Mouse (Mus musculus) testis, adult 2 months (tissue): ENCODE measurements around the gene Bckdhb. TPM values are rescaled to one million over a fixed set of nuclear protein-coding genes. Genes with fewer than 3 reads are reported as not detected.
"Not testable (repeated sequence)": the region's sequence is repeated elsewhere in the genome, so short reads cannot be mapped to it uniquely, and the experiment has no call there.

Experiments used
- H3K27ac ChIP-seq: fragments of 200-500 bp; 2 replicates; pipeline ENCODE4 v1.5.1; 2012; ENCODE audit warnings: low read depth, low read length; ENCODE audit not compliant: control insufficient read depth, insufficient read depth
- H3K27me3 ChIP-seq: fragments of 200-500 bp; 2 replicates; pipeline ENCODE4 v1.6.1; 2012; ENCODE audit warnings: mild to moderate bottlenecking, low read length, moderate library complexity; ENCODE audit not compliant: control insufficient read depth, insufficient read depth
- H3K36me3 ChIP-seq: fragments of 200-500 bp; 2 replicates; pipeline ENCODE4 v1.6.1; 2012; ENCODE audit warnings: mild to moderate bottlenecking, low read length; ENCODE audit not compliant: control insufficient read depth, insufficient read depth
- H3K4me1 ChIP-seq: fragments of 200-500 bp; 2 replicates; pipeline ENCODE4 v1.6.1; 2012; ENCODE audit warnings: low read length; ENCODE audit not compliant: control insufficient read depth, insufficient read depth
- H3K4me3 ChIP-seq: fragments of 200-500 bp; 2 replicates; pipeline ENCODE4 v1.5.1; 2012; ENCODE audit warnings: low read depth, mild to moderate bottlenecking, low read length, moderate library complexity, mixed read lengths; ENCODE audit not compliant: control insufficient read depth
- CTCF ChIP-seq: fragments of 200-500 bp; IDR thresholded peaks from 2 replicates; pipeline ENCODE4 v1.5.1; 2012; ENCODE audit warnings: low read depth, mild to moderate bottlenecking, inconsistent platforms, low read length, moderate library complexity; ENCODE audit not compliant: control insufficient read depth, insufficient read depth, insufficient replicate concordance
- POLR2A ChIP-seq: fragments of 200-500 bp; IDR thresholded peaks from 2 replicates; pipeline ENCODE4 v1.6.1; 2012; ENCODE audit warnings: low read depth, mild to moderate bottlenecking, inconsistent platforms, low read length, moderate library complexity; ENCODE audit not compliant: control insufficient read depth
- polyA plus RNA-seq: library from polyadenylated mRNA; depleted of rRNA; stranded (reverse); fragments of >200 nt; gene quantifications from 2 replicates; pipeline ENCODE4 v1.2.3, GENCODE M21; 2012

Bckdhb gene
- polyA plus RNA-seq, 1 experiment, result 4.6 TPM

GRCm38 (mm10) chr9:83907017-83907416 lies 17.9 kb upstream of the Bckdhb start:
- no peaks in the 10 kb centered on the region for H3K36me3 ChIP-seq

GRCm38 (mm10) chr9:83909836-83910235 lies 15.1 kb upstream of the Bckdhb start:
- H3K27me3 ChIP-seq, result no peaks in the 10 kb centered on the region
- no peak overlapping the region for H3K27ac ChIP-seq
- H3K4me3 ChIP-seq, result no peak overlapping the region
- H3K4me1 ChIP-seq, result no peaks in the 10 kb centered on the region
- TF ChIP-seq CTCF (no peak), POLR2A (no peak)
- no peaks in the 10 kb centered on the region for H3K36me3 ChIP-seq

More at GRCm38 (mm10) chr9:83907017-83907416, 17.9 kb upstream of the Bckdhb start:
- no peaks in the 10 kb centered on the region for H3K4me1 ChIP-seq
- no peak for TF ChIP-seq POLR2A
- TF ChIP-seq CTCF, result no peak
- no peaks in the 10 kb centered on the region for H3K27me3 ChIP-seq
- H3K27ac ChIP-seq, result no peak overlapping the region
- H3K4me3 ChIP-seq, result no peak overlapping the region

- H3K4me1 ChIP-seq, result no peaks in the 10 kb centered on the region
- no peak overlapping the region for H3K27ac ChIP-seq
- H3K27me3 ChIP-seq, result no peaks in the 10 kb centered on the region
- TF ChIP-seq CTCF, result no peak
- no peak for TF ChIP-seq POLR2A
- H3K36me3 ChIP-seq, result no peaks in the 10 kb centered on the region
- no peak overlapping the region for H3K4me3 ChIP-seq
Measured at GRCm38 (mm10) chr9:83910926-83911325, 14.0 kb upstream of the Bckdhb start.

- Histone ChIP-seq H3K36me3 (no peaks in the 10 kb centered on the region), H3K4me1 (peaks cover 5% of the 10 kb centered on the region), H3K27ac (no peak overlapping the region), H3K4me3 (no peak overlapping the region), H3K27me3 (no peaks in the 10 kb centered on the region)
- TF ChIP-seq CTCF (no peak), POLR2A (no peak)
Measured at GRCm38 (mm10) chr9:83922076-83922475, 2.9 kb upstream of the Bckdhb start.

GRCm38 (mm10) chr9:83924356-83924755 lies 589 bp upstream of the Bckdhb start:
- TF ChIP-seq POLR2A (no peak), CTCF (no peak)
- H3K27ac ChIP-seq, result no peak overlapping the region
- no peak overlapping the region; the same call in 1 of the 2 replicates for H3K4me3 ChIP-seq
- no peaks in the 10 kb centered on the region for H3K36me3 ChIP-seq
- peaks cover 5% of the 10 kb centered on the region for H3K4me1 ChIP-seq
- H3K27me3 ChIP-seq, result no peaks in the 10 kb centered on the region

GRCm38 (mm10) chr9:83925688-83926041 lies 720 bp downstream of the Bckdhb start:
- H3K36me3 ChIP-seq, result no peaks in the 10 kb centered on the region
- no peaks in the 10 kb centered on the region for H3K27me3 ChIP-seq
- peaks cover 5% of the 10 kb centered on the region for H3K4me1 ChIP-seq
- no peak overlapping the region for H3K27ac ChIP-seq
- no peak for TF ChIP-seq CTCF
- TF ChIP-seq POLR2A, result no peak
- no peak overlapping the region for H3K4me3 ChIP-seq

GRCm38 (mm10) chr9:83926302-83926701 lies 1.4 kb downstream of the Bckdhb start:
- TF ChIP-seq CTCF (no peak), POLR2A (no peak)
- Histone ChIP-seq H3K4me1 (peaks cover 5% of the 10 kb centered on the region), H3K36me3 (no peaks in the 10 kb centered on the region), H3K27ac (no peak overlapping the region), H3K4me3 (no peak overlapping the region), H3K27me3 (no peaks in the 10 kb centered on the region)

GRCm38 (mm10) chr9:83939501-83939900 lies 14.6 kb downstream of the Bckdhb start:
- H3K36me3 ChIP-seq, H3K4me1 ChIP-seq, H3K4me3 ChIP-seq, H3K27ac ChIP-seq, H3K27me3 ChIP-seq: not testable (repeated sequence)
